Mouse (Mus musculus): ENCODE measurements around the gene Gm773.
"Not testable (repeated sequence)": the region's sequence is repeated elsewhere in the genome, so short reads cannot be mapped to it uniquely, and the experiment has no call there.

Gene Gm773

DNA sequence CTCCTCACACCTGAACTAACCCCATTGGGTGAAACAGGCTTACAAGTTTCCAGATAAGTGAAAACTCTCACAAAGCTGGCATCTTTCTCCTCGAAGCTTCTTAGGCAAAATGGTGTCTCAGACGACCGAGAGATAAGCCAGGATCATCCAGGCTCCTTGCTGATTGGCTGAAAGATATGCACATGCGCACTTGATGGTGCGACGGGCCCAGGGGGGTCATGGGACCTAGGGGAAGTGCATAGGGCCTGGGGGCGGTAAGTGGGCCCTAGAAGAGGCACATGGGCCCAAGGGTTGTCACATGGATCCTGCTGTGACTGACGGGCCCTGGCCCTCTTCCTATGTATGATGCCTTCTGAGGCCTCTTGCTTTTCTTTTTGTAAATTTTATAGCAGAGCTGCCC is at the start of gene Gm773:
TSS of gene Gm773 (minus strand) at position 111 of the 400 bp plus-strand sequence.
- DNase-seq (ENCODE audit: low read depth, low spot score), result no peak

DNA sequence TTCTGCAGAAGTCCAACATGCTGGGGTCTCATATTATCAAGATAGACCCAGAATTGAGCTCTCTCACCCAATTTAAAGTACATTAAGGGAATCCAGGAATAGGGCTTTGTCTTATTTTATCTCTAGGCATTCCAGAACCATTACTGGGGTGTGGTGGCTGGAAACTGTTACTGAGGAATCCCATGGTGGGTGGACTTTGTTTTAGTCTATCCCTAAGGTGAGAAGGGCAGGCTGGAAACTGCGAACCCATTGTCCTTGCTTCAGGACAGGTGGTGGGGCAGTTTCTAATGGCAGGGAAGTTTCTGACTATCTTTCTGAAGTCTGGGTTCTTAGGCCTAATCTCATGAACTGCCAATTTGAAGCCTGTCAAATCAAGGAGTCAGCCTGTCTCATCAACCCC is 26.2 kb downstream of the Gm773 start:
- not testable (repeated sequence) for DNase-seq (ENCODE audit: low read depth, low spot score)

DNA sequence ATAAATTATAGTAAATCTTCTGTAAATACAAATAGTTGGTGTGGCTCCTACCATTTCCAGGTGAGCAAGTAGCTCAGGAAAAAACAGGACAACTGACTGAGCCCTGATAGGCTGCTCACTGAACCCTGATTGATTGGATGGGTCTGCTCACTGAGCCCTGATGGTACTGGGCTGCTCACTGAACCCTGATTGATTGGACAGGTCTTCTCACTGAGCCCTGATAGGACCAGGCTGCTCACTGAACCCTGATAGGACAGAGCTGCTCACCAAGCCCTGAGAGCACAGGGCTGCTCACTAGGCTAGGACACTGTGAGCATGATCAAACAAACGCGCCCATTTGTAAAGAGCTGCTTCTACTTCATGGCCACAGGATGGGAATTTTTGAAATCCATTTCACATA is 61.3 kb downstream of the Gm773 start:
- no peak for DNase-seq (ENCODE audit: low read depth, low spot score)
